Mouse (Mus musculus) olfactory bulb, adult 2 months (tissue): Measurements from ENCODE around the gene Krt10.

ENCODE experiments used
- CTCF ChIP-seq: fragments of 200-500 bp; IDR thresholded peaks from 2 replicates; pipeline ENCODE4 v1.5.1; 2012; ENCODE audit warnings: low read depth, mild to moderate bottlenecking, low read length, moderate library complexity; ENCODE audit not compliant: insufficient read depth
- POLR2A ChIP-seq: fragments of 200-500 bp; IDR thresholded peaks from 2 replicates; pipeline ENCODE4 v1.6.1; 2012; ENCODE audit warnings: mild to moderate bottlenecking, low read depth, low read length, moderate library complexity; ENCODE audit not compliant: insufficient read depth

DNA sequence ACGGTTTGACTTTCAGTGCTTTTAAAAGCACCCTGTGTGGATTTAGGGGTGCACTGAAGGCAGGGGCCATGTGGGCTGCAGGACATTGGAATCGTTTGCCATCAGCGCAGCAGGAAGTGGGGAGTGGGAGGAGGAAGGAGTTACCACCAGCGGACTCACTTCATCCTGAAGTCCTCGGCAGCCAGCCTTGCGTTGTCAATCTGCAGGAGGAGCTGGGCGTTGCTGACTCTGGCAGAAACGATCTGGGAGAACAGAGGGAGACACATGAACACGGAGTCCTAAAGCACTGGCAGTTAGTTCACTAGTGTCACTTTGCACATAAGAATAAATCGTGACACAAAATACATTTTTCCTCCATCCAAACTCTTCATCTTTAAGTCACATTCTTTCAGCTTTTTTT lies 31.4 kb upstream of the Krt10 start:
- TF ChIP-seq CTCF (no peak), POLR2A (no peak)
